Comparison of ENCODE assay signal across 13 mouse cellular contexts in the genomic region with DNA sequence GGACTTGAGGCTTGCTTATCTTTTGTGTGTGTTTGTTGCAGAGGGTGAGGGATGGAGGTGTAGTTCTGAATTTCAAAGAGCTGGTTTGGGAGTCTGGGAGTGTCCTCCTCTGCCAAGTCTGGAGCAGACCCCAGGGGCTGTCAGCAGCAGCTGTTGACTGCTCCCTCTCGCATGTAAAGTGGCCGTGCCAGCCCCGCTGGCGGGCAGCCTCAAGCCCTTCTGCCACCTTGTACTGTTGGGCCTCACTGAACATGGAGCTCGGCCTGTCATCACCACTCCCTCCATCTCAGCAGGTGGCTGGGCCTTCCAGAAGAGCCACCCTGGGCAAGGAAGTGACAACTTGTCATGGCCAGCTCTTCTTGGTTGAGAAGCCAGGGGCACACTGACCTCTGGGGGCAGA.
DNase-seq lines count a peak whose midpoint lies in the region; ATAC-seq and TF ChIP-seq lines count a peak whose summit lies in the region.
"Had no signal": no experiment of that assay in that cellular context is flagged by ENCODE, and none has a peak within 500 bp of the region (broad histone marks: within the 10 kb centered on the region; RNA-seq: fewer than 3 reads in every experiment).

No protein-coding gene starts in this region.

- no peak overlapping the region for H3K4me3 ChIP-seq in forebrain, embryonic 14.5 days (ENCODE audit: low read depth, low read length)
- no peak overlapping the region for H3K4me3 ChIP-seq in forebrain, embryonic 11.5 days (ENCODE audit: low read depth, low read length)
- H3K4me3 ChIP-seq in hindbrain, postnatal 0 days (ENCODE audit: low read length), result no peak overlapping the region
- H3K4me3 ChIP-seq: gastrocnemius, adult 2 months; left cerebral cortex, adult 2 months; liver, embryonic 15.5 days had no signal

- WGBS in forebrain, embryonic 14.5 days, result 35% methylated on average over 5 of the region's 5 CpGs
- 89% methylated on average over 5 of the region's 5 CpGs for WGBS in forebrain, embryonic 11.5 days
- 30% methylated on average over 5 of the region's 5 CpGs for WGBS in hindbrain, postnatal 0 days

- H3K27ac ChIP-seq in forebrain, embryonic 14.5 days (ENCODE audit: low read depth, low read length), result no peak overlapping the region
- H3K27ac ChIP-seq in forebrain, embryonic 11.5 days (ENCODE audit: low read depth, low read length), result no peak overlapping the region
- H3K27ac ChIP-seq in hindbrain, postnatal 0 days, result 0 out of 2 replicates have a peak overlapping the region, but pooled peaks have one; percentile 27
- H3K27ac ChIP-seq: gastrocnemius, adult 2 months; left cerebral cortex, adult 2 months; liver, embryonic 15.5 days had no signal

- H3K9me3 ChIP-seq in forebrain, embryonic 14.5 days (replicated peaks; ENCODE audit: control insufficient read depth, low read length), result no peaks in the 10 kb centered on the region
- no peaks in the 10 kb centered on the region for H3K9me3 ChIP-seq in forebrain, embryonic 11.5 days (ENCODE audit: control insufficient read depth, low read length)
- H3K9me3 ChIP-seq in hindbrain, postnatal 0 days (ENCODE audit: low read length), result no peaks in the 10 kb centered on the region
- H3K9me3 ChIP-seq: liver, embryonic 15.5 days had no signal

- no peaks in the 10 kb centered on the region for H3K27me3 ChIP-seq in forebrain, embryonic 14.5 days (replicated peaks; ENCODE audit: control insufficient read depth, insufficient read depth, low read length)
- H3K27me3 ChIP-seq in forebrain, embryonic 11.5 days (ENCODE audit: control insufficient read depth, insufficient read depth, low read length), result no peaks in the 10 kb centered on the region
- no peaks in the 10 kb centered on the region for H3K27me3 ChIP-seq in hindbrain, postnatal 0 days (ENCODE audit: insufficient read depth, low read length)
- H3K27me3 ChIP-seq: liver, embryonic 15.5 days had no signal

- peak; percentile 70 for DNase-seq in forebrain, embryonic 14.5 days (ENCODE audit: low spot score)
- no peak for DNase-seq in forebrain, embryonic 11.5 days (ENCODE audit: low spot score)
- peak; percentile 61 to 71 for DNase-seq in layer of hippocampus, postnatal 10 days (ENCODE audit: low spot score in 2 of 2)
- DNase-seq in layer of hippocampus, adult 9-10 months (ENCODE audit: low spot score), result no peak
- peak; percentile 28 for DNase-seq in brain, embryonic 18.5 days (ENCODE audit: low read depth, low spot score)
- peak; percentile 87 for DNase-seq in hindbrain, postnatal 0 days (ENCODE audit: low spot score)
- no peak for DNase-seq in thymus, postnatal 14 days
- DNase-seq: gastrocnemius, adult 2 months; kidney, postnatal 10 days had no signal

- peak; percentile 40 for TF ChIP-seq CTCF in hindbrain, postnatal 0 days (IDR thresholded peaks at IDR 0.05; ENCODE audit: low read depth)

- H3K4me2 ChIP-seq in forebrain, embryonic 14.5 days (ENCODE audit: low read length), result no peak overlapping the region
- H3K4me2 ChIP-seq in forebrain, embryonic 11.5 days (ENCODE audit: low read depth, low read length, severe bottlenecking), result no peak overlapping the region
- H3K4me2 ChIP-seq in hindbrain, postnatal 0 days (ENCODE audit: low read depth, low read length), result no peak overlapping the region
- H3K4me2 ChIP-seq: liver, embryonic 15.5 days had no signal

- peaks cover 4% of the 10 kb centered on the region; the same call in 1 of the 2 replicates for H3K4me1 ChIP-seq in forebrain, embryonic 14.5 days (ENCODE audit: control insufficient read depth, insufficient read depth, low read length)
- no peaks in the 10 kb centered on the region for H3K4me1 ChIP-seq in forebrain, embryonic 11.5 days (replicated peaks; ENCODE audit: control insufficient read depth, insufficient read depth, low read length)
- peaks cover 11% of the 10 kb centered on the region for H3K4me1 ChIP-seq in hindbrain, postnatal 0 days (ENCODE audit: insufficient read depth, low read length)

- peak; percentile 87 for ATAC-seq in forebrain, embryonic 14.5 days
- no peak for ATAC-seq in forebrain, embryonic 11.5 days (replicated peaks; ENCODE audit: low FRiP score)
- peak; percentile 93 for ATAC-seq in hindbrain, postnatal 0 days
- no peak for ATAC-seq in erythroid progenitor cell, adult 5-6 weeks (replicated peaks; ENCODE audit: low FRiP score, poor library complexity, severe bottlenecking)
- ATAC-seq: activated CD4-positive, CD25-positive, alpha-beta regulatory T cell, adult 4 months had no signal

- H3K9ac ChIP-seq in forebrain, embryonic 14.5 days (ENCODE audit: low read length), result no peak overlapping the region
- H3K9ac ChIP-seq in forebrain, embryonic 11.5 days (ENCODE audit: low read length), result no peak overlapping the region
- no peak overlapping the region for H3K9ac ChIP-seq in hindbrain, postnatal 0 days (replicated peaks; ENCODE audit: low read length)
- H3K9ac ChIP-seq: liver, embryonic 15.5 days had no signal

- peaks cover 7% of the 10 kb centered on the region; the same call in 1 of the 2 replicates for H3K36me3 ChIP-seq in forebrain, embryonic 14.5 days (ENCODE audit: control insufficient read depth, insufficient read depth, low read length)
- no peaks in the 10 kb centered on the region for H3K36me3 ChIP-seq in forebrain, embryonic 11.5 days (ENCODE audit: control insufficient read depth, insufficient read depth, low read length)
- no peaks in the 10 kb centered on the region for H3K36me3 ChIP-seq in hindbrain, postnatal 0 days (ENCODE audit: insufficient read depth, low read length)
- H3K36me3 ChIP-seq: liver, embryonic 15.5 days had no signal

Comparison
In these comparisons a context has a peak if more than half of its experiments do, and no peak if none do; other contexts are left out.
1. ATAC-seq: peak in forebrain, embryonic 14.5 days (single experiment) and hindbrain, postnatal 0 days (single experiment); none in forebrain, embryonic 11.5 days (single experiment) and erythroid progenitor cell, adult 5-6 weeks (single experiment).
2. DNase-seq: peak in forebrain, embryonic 14.5 days (single experiment), layer of hippocampus, postnatal 10 days (2 of 2), brain, embryonic 18.5 days (single experiment) and hindbrain, postnatal 0 days (single experiment); none in forebrain, embryonic 11.5 days (single experiment), layer of hippocampus, adult 9-10 months (single experiment) and thymus, postnatal 14 days (single experiment).